Mouse (Mus musculus) C2C12 (cell line): Measurements from ENCODE around the gene Ermap.

Experiments
- CTCF ChIP-seq: IDR thresholded peaks from one replicate; pipeline ENCODE4 v1.5.1; 2011; ENCODE audit not compliant: control insufficient read depth, insufficient read depth, insufficient read length
- FOSL1 ChIP-seq: IDR thresholded peaks from one replicate; pipeline ENCODE4 v1.8.0; 2011; ENCODE audit warnings: mild to moderate bottlenecking, low read length; ENCODE audit not compliant: poor library complexity, insufficient read depth, severe bottlenecking
- MAX ChIP-seq: IDR thresholded peaks from one replicate; pipeline ENCODE4 v1.6.1; 2011; ENCODE audit warnings: mild to moderate bottlenecking, control low read depth
- MYOD1 ChIP-seq: IDR thresholded peaks from one replicate; pipeline ENCODE4 v1.6.1; 2011; ENCODE audit warnings: low read depth; ENCODE audit not compliant: control insufficient read depth, insufficient read length
- USF1 ChIP-seq: IDR thresholded peaks from one replicate; pipeline ENCODE4 v1.6.1; 2011; ENCODE audit warnings: low read depth, mild to moderate bottlenecking, control low read depth, moderate library complexity

DNA sequence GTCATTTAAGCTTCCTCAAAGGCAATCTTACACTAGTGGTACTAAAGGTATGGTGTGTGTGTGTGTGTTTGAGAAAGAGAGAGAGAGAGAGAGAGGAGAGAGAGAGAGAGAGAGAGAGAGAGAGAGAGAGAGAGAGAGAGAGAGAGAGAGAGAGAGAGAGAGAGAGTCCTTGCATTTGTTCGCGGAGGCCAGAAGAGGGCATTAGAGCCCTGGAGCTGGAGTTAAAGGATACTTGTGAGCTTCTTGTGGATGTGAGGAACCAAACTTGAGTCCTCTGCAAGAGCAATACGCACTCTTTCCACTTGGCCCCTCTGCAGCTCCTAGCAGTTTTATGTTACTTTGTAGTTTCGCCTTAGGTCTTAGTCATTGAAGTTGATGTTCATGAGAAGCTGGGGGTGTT lies 26.8 kb downstream of the Ermap start:
- TF ChIP-seq FOSL1 (no peak), MYOD1 (no peak), CTCF (no peak), MAX (no peak), USF1 (no peak)
